Mouse (Mus musculus) ES-E14 (cell line): ENCODE measurements around the gene Col9a3. TPM values are rescaled to one million over a fixed set of nuclear protein-coding genes. Genes with fewer than 3 reads are reported as not detected.

Experiments used
- DNase-seq: peaks from one replicate; pipeline ENCODE4 v3.0.0-alpha.2; 2013; ENCODE audit warnings: low read depth, low spot score
- H3K27ac ChIP-seq: 2 replicates; pipeline ENCODE4 v1.5.1; 2012; ENCODE audit warnings: low read depth, mild to moderate bottlenecking, low read length, moderate library complexity, mixed read lengths; ENCODE audit not compliant: poor library complexity, insufficient read depth, severe bottlenecking
- H3K36me3 ChIP-seq: 2 replicates; pipeline ENCODE4 v1.6.1; 2012; ENCODE audit warnings: mild to moderate bottlenecking, low read length, moderate library complexity, mixed read lengths; ENCODE audit not compliant: control insufficient read depth, poor library complexity, insufficient read depth, severe bottlenecking
- H3K4me1 ChIP-seq, 2 experiments: fragments of 150-350 bp in 1 of 2; sonication (generic) in 1 of 2; 2 replicates each; pipeline ENCODE4 v1.6.1; 2012; ENCODE audit warnings: low read length in 2 of 2, mild to moderate bottlenecking in 1 of 2, mixed read lengths in 1 of 2; ENCODE audit not compliant: control insufficient read depth in 2 of 2, insufficient read depth in 2 of 2, poor library complexity in 1 of 2
- H3K4me3 ChIP-seq, 2 experiments: fragments of 150-350 bp in 1 of 2; sonication (generic) in 1 of 2; 2 replicates each; pipeline ENCODE4 v1.5.1; 2012; ENCODE audit warnings: low read length in 2 of 2, low read depth in 1 of 2, mild to moderate bottlenecking in 1 of 2, mixed read lengths in 1 of 2; ENCODE audit not compliant: insufficient read depth in 1 of 2, poor library complexity in 1 of 2, severe bottlenecking in 1 of 2
- H3K9ac ChIP-seq: 2 replicates; pipeline ENCODE4 v1.6.1; 2012; ENCODE audit warnings: low read depth, mild to moderate bottlenecking, low read length, mixed read lengths; ENCODE audit not compliant: poor library complexity, insufficient read depth, severe bottlenecking
- H3K9me3 ChIP-seq: fragments of 150-350 bp; sonication (generic); 2 replicates; pipeline ENCODE4 v1.6.1; 2012; ENCODE audit warnings: low read depth, mild to moderate bottlenecking, low read length; ENCODE audit not compliant: control insufficient read depth, insufficient read depth
- CHD2 ChIP-seq: IDR thresholded peaks from 2 replicates; pipeline ENCODE4 v1.6.1; 2014; ENCODE audit warnings: mild to moderate bottlenecking, low read depth, low read length, inconsistent platforms
- HCFC1 ChIP-seq: IDR thresholded peaks from 2 replicates; pipeline ENCODE4 v1.6.1; 2012; ENCODE audit warnings: low read length, inconsistent platforms, borderline replicate concordance; ENCODE audit not compliant: insufficient read depth
- MAFK ChIP-seq: IDR thresholded peaks from 2 replicates; pipeline ENCODE4 v1.6.1; 2014; ENCODE audit warnings: mild to moderate bottlenecking, low read depth, low read length, inconsistent platforms; ENCODE audit not compliant: insufficient read depth
- ZC3H11A ChIP-seq: IDR thresholded peaks from 2 replicates; pipeline ENCODE4 v1.6.1; 2012; ENCODE audit warnings: low read depth, mild to moderate bottlenecking, inconsistent platforms, low read length, borderline replicate concordance
- ZNF384 ChIP-seq: IDR thresholded peaks from 2 replicates; pipeline ENCODE4 v1.6.1; 2012; ENCODE audit warnings: low read depth, low read length, inconsistent platforms
- in situ Hi-C, 2 experiments: fragments of 600-800 bp; cut with MboI; formaldehyde crosslinking; loops; one replicate each; pipeline ENCODE4 v1.15.1; 2025; ENCODE audit warnings: low sequenced_read_pairs in 2 of 2, inconsistent platforms in 1 of 2; ENCODE audit not compliant: unreplicated experiment in 2 of 2
- total RNA-seq: library from RNA; depleted of rRNA; stranded (reverse); fragments of 300-350 nt; gene quantifications from 2 replicates; pipeline ENCODE4 v1.2.3, GENCODE M21; 2012

Col9a3 gene
- total RNA-seq, 1 experiment, result 5.4 TPM

GRCm38 (mm10) chr2:180562146-180562545 is 35.4 kb upstream of the Col9a3 start:
- no peak for DNase-seq
- Histone ChIP-seq H3K27ac (no peak overlapping the region), H3K36me3 (no peaks in the 10 kb centered on the region), H3K9ac (no peak overlapping the region), H3K4me1 (no peaks in the 10 kb centered on the region), H3K4me3 (no peak overlapping the region), H3K9me3 (no peaks in the 10 kb centered on the region)
- in situ Hi-C loops, result loop anchor here in 1 of 2 experiments (25.0 kb wide), 1 partner anchor 225 kb away; the partner anchor contains the start of gene Bhlhe23
- no peak for TF ChIP-seq CHD2
- no peak for TF ChIP-seq HCFC1
- no peak for TF ChIP-seq ZNF384
- TF ChIP-seq MAFK, result no peak
- TF ChIP-seq ZC3H11A, result no peak

- Histone ChIP-seq H3K27ac (no peak overlapping the region), H3K9ac (no peak overlapping the region), H3K9me3 (no peaks in the 10 kb centered on the region), H3K4me3 (no peak overlapping the region), H3K4me1 (no peaks in the 10 kb centered on the region), H3K36me3 (no peaks in the 10 kb centered on the region)
- in situ Hi-C loops, result loop anchor here in 1 of 2 experiments (25.0 kb wide), 1 partner anchor 224 kb away; the partner anchor contains the start of gene Bhlhe23
- TF ChIP-seq CHD2 (no peak), ZC3H11A (no peak), MAFK (no peak), ZNF384 (no peak), HCFC1 (no peak)
- no peak for DNase-seq
Observed at GRCm38 (mm10) chr2:180563296-180563695, 34.3 kb upstream of the Col9a3 start.

- TF ChIP-seq ZC3H11A (no peak), CHD2 (no peak), HCFC1 (no peak), MAFK (no peak), ZNF384 (no peak)
- in situ Hi-C loops, result loop anchor here in 1 of 2 experiments (25.0 kb wide), 1 partner anchor 223 kb away; the partner anchor contains the start of gene Bhlhe23
Observed at GRCm38 (mm10) chr2:180563841-180564240, 33.7 kb upstream of the Col9a3 start.

GRCm38 (mm10) chr2:180566240-180566913 is 31.2 kb upstream of the Col9a3 start:
- Histone ChIP-seq H3K36me3 (no peaks in the 10 kb centered on the region), H3K4me3 (no peak overlapping the region), H3K9ac (no peak overlapping the region), H3K27ac (no peak overlapping the region), H3K4me1 (no peaks in the 10 kb centered on the region), H3K9me3 (no peaks in the 10 kb centered on the region)
- DNase-seq, result peak; percentile 74
- in situ Hi-C loops, result loop anchor here in 1 of 2 experiments (25.0 kb wide), 1 partner anchor 221 kb away; the partner anchor contains the start of gene Bhlhe23
- no peak for TF ChIP-seq ZNF384
- TF ChIP-seq ZC3H11A, result peak; percentile 79

More at GRCm38 (mm10) chr2:180563841-180564240, 33.7 kb upstream of the Col9a3 start:
- no peak overlapping the region for H3K27ac ChIP-seq
- DNase-seq, result no peak
- H3K9me3 ChIP-seq, result no peaks in the 10 kb centered on the region
- no peaks in the 10 kb centered on the region for H3K4me1 ChIP-seq
- H3K36me3 ChIP-seq, result no peaks in the 10 kb centered on the region
- H3K4me3 ChIP-seq, result no peak overlapping the region
- no peak overlapping the region for H3K9ac ChIP-seq
